ENCODE assay signal across 11 mouse cellular contexts in the genomic region with DNA sequence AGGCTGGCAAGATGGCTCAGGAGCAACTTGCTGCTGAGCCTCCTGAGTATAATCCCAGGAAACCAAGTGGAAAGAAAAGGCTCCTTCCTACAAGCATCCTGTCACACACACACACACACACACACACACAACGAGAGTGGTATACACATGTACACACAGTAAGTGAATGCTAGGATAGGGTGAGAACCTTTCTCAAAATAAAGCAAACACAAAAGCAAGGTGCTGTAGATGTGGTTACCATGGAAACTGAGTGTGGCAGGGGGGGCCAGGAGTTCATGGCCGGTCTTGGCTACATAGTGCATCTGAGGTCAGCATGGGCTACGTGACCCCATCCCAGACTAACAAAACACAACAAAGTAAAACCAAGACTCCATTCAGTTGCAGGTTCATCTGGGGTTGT. TPM values are rescaled to one million over a fixed set of nuclear protein-coding genes. Genes with fewer than 3 reads are reported as not detected.
DNase-seq lines count a peak whose midpoint lies in the region; ATAC-seq and TF ChIP-seq lines count a peak whose summit lies in the region.
"Had no signal": no experiment of that assay in that cellular context is flagged by ENCODE, and none has a peak within 500 bp of the region (broad histone marks: within the 10 kb centered on the region; RNA-seq: fewer than 3 reads in every experiment).

No protein-coding gene starts in this region.

- no peak for TF ChIP-seq CTCF in lung, adult 2 months (IDR thresholded peaks at IDR 0.05; ENCODE audit: insufficient read depth, low read length)

- H3K4me2 ChIP-seq in forebrain, embryonic 15.5 days (replicated peaks) = no peak overlapping the region
- H3K4me2 ChIP-seq in forebrain, embryonic 14.5 days (ENCODE audit: low read length) = no peak overlapping the region
- peak overlapping the region; percentile 59 for H3K4me2 ChIP-seq in hindbrain, embryonic 12.5 days (replicated peaks)

- DNase-seq in forebrain, embryonic 14.5 days (ENCODE audit: low spot score) = no peak
- DNase-seq in lung, adult 2 months = no peak
- no peak for DNase-seq in lung, adult 18-20 months
- peak; percentile 18 for DNase-seq in naive thymus-derived CD4-positive, alpha-beta T cell, adult 2 months (ENCODE audit: low read depth)
- DNase-seq in left cerebral cortex, adult 8-10 months (ENCODE audit: low spot score in 2 of 2) = no peak
- DNase-seq: cerebellum, adult 9-10 months; spleen, adult 18-20 months had no signal

- no peaks in the 10 kb centered on the region for H3K9me3 ChIP-seq in forebrain, embryonic 15.5 days
- H3K9me3 ChIP-seq in forebrain, embryonic 14.5 days (replicated peaks; ENCODE audit: control insufficient read depth, low read length) = no peaks in the 10 kb centered on the region
- no peaks in the 10 kb centered on the region for H3K9me3 ChIP-seq in hindbrain, embryonic 12.5 days (replicated peaks)

- H3K27me3 ChIP-seq in forebrain, embryonic 15.5 days = no peaks in the 10 kb centered on the region
- H3K27me3 ChIP-seq in forebrain, embryonic 14.5 days (replicated peaks; ENCODE audit: control insufficient read depth, insufficient read depth, low read length) = no peaks in the 10 kb centered on the region
- H3K27me3 ChIP-seq in hindbrain, embryonic 12.5 days = no peaks in the 10 kb centered on the region; the same call in 1 of the 2 replicates

- H3K27ac ChIP-seq in forebrain, embryonic 15.5 days (replicated peaks) = 0 out of 2 replicates have a peak overlapping the region, but pooled peaks have one; percentile 8
- no peak overlapping the region for H3K27ac ChIP-seq in forebrain, embryonic 14.5 days (ENCODE audit: low read depth, low read length)
- H3K27ac ChIP-seq in hindbrain, embryonic 12.5 days = peak overlapping the region; percentile 31; the same call in 1 of the 2 replicates

- H3K36me3 ChIP-seq in forebrain, embryonic 15.5 days = no peaks in the 10 kb centered on the region
- no peaks in the 10 kb centered on the region for H3K36me3 ChIP-seq in forebrain, embryonic 14.5 days (ENCODE audit: control insufficient read depth, insufficient read depth, low read length)
- H3K36me3 ChIP-seq in hindbrain, embryonic 12.5 days = 0 out of 2 replicates have a peak, but pooled peaks cover 2% of the 10 kb centered on the region

- 76% methylated on average over 3 of the region's 3 CpGs for WGBS in forebrain, embryonic 15.5 days
- 80% methylated on average over 3 of the region's 3 CpGs for whole genome bisulfite sequencing in forebrain, embryonic 14.5 days
- WGBS in lung, adult 2 months = 39% methylated on average over 3 of the region's 3 CpGs
- WGBS in hindbrain, embryonic 12.5 days = 79% methylated on average over 3 of the region's 3 CpGs

- TF ChIP-seq POLR2A in lung, adult 2 months (IDR thresholded peaks at IDR 0.05; ENCODE audit: borderline replicate concordance, extremely low read depth, low read depth, low read length) = no peak

- H3K4me1 ChIP-seq in forebrain, embryonic 15.5 days = peaks cover 13% of the 10 kb centered on the region
- H3K4me1 ChIP-seq in forebrain, embryonic 14.5 days (ENCODE audit: control insufficient read depth, insufficient read depth, low read length) = no peaks in the 10 kb centered on the region
- H3K4me1 ChIP-seq in lung, adult 2 months (ENCODE audit: control insufficient read depth, insufficient read depth, low read length) = peaks cover 16% of the 10 kb centered on the region
- H3K4me1 ChIP-seq in hindbrain, embryonic 12.5 days = peaks cover 36% of the 10 kb centered on the region

- ATAC-seq in forebrain, embryonic 15.5 days (replicated peaks) = no peak
- no peak for ATAC-seq in forebrain, embryonic 14.5 days
- no peak for ATAC-seq in hindbrain, embryonic 12.5 days (ENCODE audit: low FRiP score)
- no peak for ATAC-seq in activated CD4-positive, CD25-positive, alpha-beta regulatory T cell, adult 4 months

- H3K4me3 ChIP-seq in forebrain, embryonic 15.5 days = no peak overlapping the region
- H3K4me3 ChIP-seq in forebrain, embryonic 14.5 days (ENCODE audit: low read depth, low read length) = no peak overlapping the region
- H3K4me3 ChIP-seq in lung, adult 2 months (replicated peaks; ENCODE audit: extremely low read depth, low read depth, low read length) = peak overlapping the region; percentile 82
- peak overlapping the region; percentile 56; the same call in 1 of the 2 replicates for H3K4me3 ChIP-seq in hindbrain, embryonic 12.5 days

- no peak overlapping the region for H3K9ac ChIP-seq in forebrain, embryonic 15.5 days (replicated peaks)
- no peak overlapping the region for H3K9ac ChIP-seq in forebrain, embryonic 14.5 days (ENCODE audit: low read length)
- H3K9ac ChIP-seq in hindbrain, embryonic 12.5 days = no peak overlapping the region

RNA-seq across cellular contexts. Expression of a gene that starts 1.4 kb away (rescaled TPM):
- polyA plus RNA-seq in forebrain, embryonic 15.5 days (2015; fragmentation: Nextera tagmentation; extraction: Ambion mirVana) = 10.4 and 12.3 TPM in 2 replicates
- polyA plus RNA-seq in forebrain, embryonic 14.5 days (2014; fragmentation: Nextera tagmentation; extraction: Ambion mirVana) = 6.7 and 10.3 TPM in 2 replicates
- 262 and 278 TPM in 2 replicates for polyA plus RNA-seq in lung, adult 2 months (2012; rRNA removed)
- 21.6 and 24.4 TPM in 2 replicates for polyA plus RNA-seq in hindbrain, embryonic 12.5 days (2016; fragmentation: Nextera tagmentation; extraction: Ambion mirVana)
- 1 to 10 TPM in 1 of 2 experiments, under 1 TPM in 1; 0.94 to 1.8 TPM for polyA plus RNA-seq in activated CD4-positive, CD25-positive, alpha-beta regulatory T cell, adult 4 months (2017; shearing (Covaris generic))
- total RNA-seq in left cerebral cortex, adult 8-10 months (2022) = 10 to 100 TPM; 14.6 to 19.8 (median 16.8) TPM

RNA-seq across cellular contexts. Expression of a gene that starts 15.8 kb away (rescaled TPM):
- polyA plus RNA-seq in forebrain, embryonic 15.5 days (2015; fragmentation: Nextera tagmentation; extraction: Ambion mirVana) = 0.27 and 0.51 TPM in 2 replicates
- 0.26 TPM in 1 of 2 replicates, not detected in the other for polyA plus RNA-seq in forebrain, embryonic 14.5 days (2014; fragmentation: Nextera tagmentation; extraction: Ambion mirVana)
- 7.4 and 8.2 TPM in 2 replicates for polyA plus RNA-seq in lung, adult 2 months (2012; rRNA removed)
- polyA plus RNA-seq in hindbrain, embryonic 12.5 days (2016; fragmentation: Nextera tagmentation; extraction: Ambion mirVana) = 0.26 and 1.1 TPM in 2 replicates
- not detected for polyA plus RNA-seq in activated CD4-positive, CD25-positive, alpha-beta regulatory T cell, adult 4 months (2017; shearing (Covaris generic))
- total RNA-seq in left cerebral cortex, adult 8-10 months (2022) = not detected
- total RNA-seq: megakaryocyte-erythroid progenitor cell, adult 5-6 weeks had no signal

RNA-seq across cellular contexts. Expression of a gene that starts 52.5 kb away (rescaled TPM):
- polyA plus RNA-seq in forebrain, embryonic 15.5 days (2015; fragmentation: Nextera tagmentation; extraction: Ambion mirVana) = 2.9 and 3.7 TPM in 2 replicates
- polyA plus RNA-seq in forebrain, embryonic 14.5 days (2014; fragmentation: Nextera tagmentation; extraction: Ambion mirVana) = 0.99 and 1.3 TPM in 2 replicates
- 108 and 127 TPM in 2 replicates for polyA plus RNA-seq in lung, adult 2 months (2012; rRNA removed)
- 10.6 and 11.2 TPM in 2 replicates for polyA plus RNA-seq in hindbrain, embryonic 12.5 days (2016; fragmentation: Nextera tagmentation; extraction: Ambion mirVana)
- not detected for polyA plus RNA-seq in activated CD4-positive, CD25-positive, alpha-beta regulatory T cell, adult 4 months (2017; shearing (Covaris generic))
- total RNA-seq in left cerebral cortex, adult 8-10 months (2022) = 10 to 100 TPM in 1 of 4 experiments, 1 to 10 TPM in 3; 9.1 to 10.9 (median 9.6) TPM

Comparison
In these comparisons a context has a peak if more than half of its experiments do, and no peak if none do; other contexts are left out.
1. H3K4me3 ChIP-seq: peak in lung, adult 2 months (single experiment) and hindbrain, embryonic 12.5 days (single experiment); none in forebrain, embryonic 15.5 days (single experiment) and forebrain, embryonic 14.5 days (single experiment).
2. RNA of a gene that starts 1.4 kb away (polyA plus RNA-seq): 262 to 278 TPM in lung, adult 2 months; 21.6 to 24.4 TPM in hindbrain, embryonic 12.5 days, 10.4 to 12.3 TPM in forebrain, embryonic 15.5 days, 6.7 to 10.3 TPM in forebrain, embryonic 14.5 days and 0.94 to 1.8 TPM in activated CD4-positive, CD25-positive, alpha-beta regulatory T cell, adult 4 months; every median in the first group is over 10 times any median in the second.